Mouse (Mus musculus) monocyte, adult 59 days (primary cell): ENCODE measurements around the gene Pth1r. TPM values are rescaled to one million over a fixed set of nuclear protein-coding genes. Genes with fewer than 3 reads are reported as not detected.

Experiments
- total RNA-seq, 2 experiments: library from RNA; stranded (reverse); gene quantifications; one replicate each; pipeline ENCODE4 v1.2.4; 2023

Gene Pth1r
- under 1 TPM in 1 of 2 experiments, not detected in 1; 0.46 TPM for total RNA-seq

DNA sequence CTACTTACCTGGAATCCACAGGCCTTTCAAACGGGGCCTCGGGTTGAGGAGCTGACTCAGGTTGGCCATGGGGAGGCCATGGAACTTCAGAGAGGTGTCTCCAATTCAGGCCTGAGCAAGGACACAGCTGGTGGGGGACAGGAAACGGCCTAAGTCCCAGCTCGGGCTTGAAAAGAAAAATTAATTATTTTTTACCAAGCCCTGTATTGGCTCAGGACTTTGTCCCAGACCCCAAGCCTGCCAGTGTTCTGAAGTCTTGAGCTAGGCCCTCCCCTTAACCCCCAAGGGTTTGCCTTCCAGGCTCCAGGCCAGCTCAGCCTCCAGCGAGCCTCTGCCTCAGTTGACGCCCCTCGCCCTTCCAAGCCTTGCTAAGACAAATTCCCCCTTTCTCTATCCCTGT is at the start of gene Pth1r:
Gene Pth1r (minus strand): TSS at position 185 of the 400 bp plus-strand sequence.

DNA sequence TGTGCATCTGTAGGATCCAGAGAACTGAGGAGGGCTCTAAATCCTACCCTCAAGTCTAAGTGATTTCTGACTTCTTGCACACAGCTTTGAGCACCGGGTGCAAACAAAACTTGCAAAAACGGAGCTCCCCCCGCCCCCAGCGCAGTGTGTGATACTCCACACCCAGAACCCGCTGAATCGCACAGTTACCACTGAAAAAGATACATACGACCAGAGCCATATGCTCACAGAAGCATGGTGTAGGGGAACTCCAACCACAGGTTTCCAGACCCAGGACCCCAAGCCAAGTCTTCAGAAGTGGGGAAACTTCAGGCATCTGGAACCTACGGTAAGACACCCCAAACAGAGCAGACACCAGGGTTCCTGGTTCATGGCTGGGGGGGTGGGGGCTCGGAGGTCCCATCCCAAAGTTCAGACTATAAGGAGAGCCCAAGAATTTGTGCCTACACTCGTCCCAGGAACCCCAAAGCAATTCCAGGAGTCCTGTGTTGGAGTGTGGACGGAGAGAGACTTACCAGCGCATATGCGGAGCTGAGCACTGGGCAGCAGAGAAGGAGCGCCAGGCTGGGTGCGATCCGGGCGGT is 5.1 kb downstream of the Pth1r start, which contains the start of gene Myl3:
Gene Myl3 (plus strand): TSS at position 151 of the 584 bp plus-strand sequence.

Other genes with a start within 250 kb of the Pth1r start
- 100 to 1,000 TPM; 125 to 146 TPM for gene Setd2, start 214.5 kb downstream of the Pth1r start, total RNA-seq
- gene Nradd, start 122.7 kb downstream of the Pth1r start, total RNA-seq = 1 to 10 TPM; 2.5 to 5.0 TPM
- gene Nbeal2, start 93.0 kb downstream of the Pth1r start, total RNA-seq = 100 to 1,000 TPM; 116 TPM
- 100 to 1,000 TPM; 202 to 242 TPM for gene Ccdc12, start 90.6 kb downstream of the Pth1r start, total RNA-seq
- gene Myl3, start 5.3 kb downstream of the Pth1r start, total RNA-seq = not detected
- not detected for gene Prss42, start 51.0 kb upstream of the Pth1r start, total RNA-seq
- gene Prss44, start 66.8 kb upstream of the Pth1r start, total RNA-seq = not detected
- gene Prss43, start 79.5 kb upstream of the Pth1r start, total RNA-seq = not detected
- not detected for gene Prss45, start 87.4 kb upstream of the Pth1r start, total RNA-seq
- not detected for gene Prss46, start 97.4 kb upstream of the Pth1r start, total RNA-seq
- gene Prss50, start 110.8 kb upstream of the Pth1r start, total RNA-seq = not detected
- gene Als2cl, start 132.7 kb upstream of the Pth1r start, total RNA-seq = 1 to 10 TPM; 5.6 to 9.7 TPM
- under 1 TPM; 0.18 to 0.29 TPM for gene Tmie, start 133.0 kb upstream of the Pth1r start, total RNA-seq
- not detected for gene Fam240a, start 169.7 kb upstream of the Pth1r start, total RNA-seq
- gene Tdgf1, start 199.0 kb upstream of the Pth1r start, total RNA-seq = not detected
- not detected for gene Lrrc2, start 204.4 kb upstream of the Pth1r start, total RNA-seq
- gene Rtp3, start 243.4 kb upstream of the Pth1r start, total RNA-seq = not detected